Mouse (Mus musculus) mature B cell (primary cell): ENCODE data around the gene Amfr.

Source experiments
- in situ Hi-C: fragments of 300-500 bp; cut with MboI; formaldehyde crosslinking; loops from 2 replicates; pipeline ENCODE4 v1.14.3; 2019

The Amfr gene

GRCm38 (mm10) chr8:93932873-93933272, 79.8 kb downstream of the Amfr start:
- in situ Hi-C loops = no loop called here

GRCm38 (mm10) chr8:93931336-93931735, 81.3 kb downstream of the Amfr start:
- in situ Hi-C loops = no loop called here

GRCm38 (mm10) chr8:93929233-93929632, 83.4 kb downstream of the Amfr start:
- in situ Hi-C loops = no loop called here

- in situ Hi-C loops = no loop called here
Observed at GRCm38 (mm10) chr8:93925513-93925912, 87.1 kb downstream of the Amfr start.

GRCm38 (mm10) chr8:93923897-93924334, 88.7 kb downstream of the Amfr start:
- in situ Hi-C loops = no loop called here
